Mouse (Mus musculus) liver, embryonic 14.5 days (tissue): ENCODE results near the gene Atp7b.

Experiments used
- CTCF ChIP-seq: IDR thresholded peaks from 2 replicates; pipeline ENCODE4 v1.5.1; 2016; ENCODE audit warnings: antibody characterized with exemption, low read depth, control low read depth
- EP300 ChIP-seq: IDR thresholded peaks from 2 replicates; pipeline ENCODE4 v1.6.1; 2016; ENCODE audit warnings: antibody characterized with exemption, low read depth

GRCm38 (mm10) chr8:22006423-22006822, 53.7 kb downstream of the Atp7b start:
- TF ChIP-seq CTCF (no peak), EP300 (no peak)
